Mouse (Mus musculus): ENCODE data around the gene Osbpl2. TPM values are rescaled to one million over a fixed set of nuclear protein-coding genes. Genes with fewer than 3 reads are reported as not detected.

Osbpl2 gene
- total and polyA plus RNA-seq, 3 experiments = 13.3 to 25.5 TPM; not detected in 1

GRCm38 (mm10) chr2:180198782-180199181 is 79.7 kb downstream of the Osbpl2 start:
- TF ChIP-seq NRF1 (IDR thresholded peaks at IDR 0.05; ENCODE audit: insufficient read depth, low read depth, low read length, poor library complexity, severe bottlenecking) (no peak), E2F4 (IDR thresholded peaks at IDR 0.05; ENCODE audit: borderline replicate concordance, low read depth, low read length) (no peak)
- no peak overlapping the region for H3K27ac ChIP-seq (ENCODE audit: control insufficient read depth, low read depth, low read length)
- H3K36me3 ChIP-seq (ENCODE audit: control insufficient read depth in 1 of 2, insufficient read depth in 2 of 2, low read length in 2 of 2) = no peaks in the 10 kb centered on the region
- H3K9me3 ChIP-seq (replicated peaks; ENCODE audit: insufficient read depth, low read length) = no peaks in the 10 kb centered on the region
- H3K4me1 ChIP-seq (ENCODE audit: control insufficient read depth in 1 of 2, insufficient read depth in 2 of 2, low read length in 2 of 2) = no peaks in the 10 kb centered on the region
- H3K79me2 ChIP-seq (ENCODE audit: control insufficient read depth, insufficient read depth, low read length, poor library complexity) = no peaks in the 10 kb centered on the region
- no peak overlapping the region for H3K4me3 ChIP-seq (ENCODE audit: control insufficient read depth in 1 of 2, insufficient read depth in 1 of 2, low read depth in 2 of 2, low read length in 2 of 2)
- H3K27me3 ChIP-seq (ENCODE audit: control insufficient read depth in 1 of 2, insufficient read depth in 2 of 2, low read length in 2 of 2) = no peaks in the 10 kb centered on the region
- no peak overlapping the region for H3K9ac ChIP-seq (ENCODE audit: control insufficient read depth, low read depth, low read length, poor library complexity, severe bottlenecking)
- DNase-seq (ENCODE audit: low read depth, low spot score) = no peak

GRCm38 (mm10) chr2:180200681-180201080 is 81.6 kb downstream of the Osbpl2 start:
- Histone ChIP-seq H3K4me1 (ENCODE audit: control insufficient read depth in 1 of 2, insufficient read depth in 2 of 2, low read length in 2 of 2) (no peaks in the 10 kb centered on the region), H3K9me3 (replicated peaks; ENCODE audit: insufficient read depth, low read length) (no peaks in the 10 kb centered on the region), H3K36me3 (ENCODE audit: control insufficient read depth in 1 of 2, insufficient read depth in 2 of 2, low read length in 2 of 2) (no peaks in the 10 kb centered on the region), H3K79me2 (ENCODE audit: control insufficient read depth, insufficient read depth, low read length, poor library complexity) (no peaks in the 10 kb centered on the region), H3K27me3 (ENCODE audit: control insufficient read depth in 1 of 2, insufficient read depth in 2 of 2, low read length in 2 of 2) (no peaks in the 10 kb centered on the region), H3K4me3 (ENCODE audit: control insufficient read depth in 1 of 2, insufficient read depth in 1 of 2, low read depth in 2 of 2, low read length in 2 of 2) (no peak overlapping the region), H3K27ac (ENCODE audit: control insufficient read depth, low read depth, low read length) (no peak overlapping the region), H3K9ac (ENCODE audit: control insufficient read depth, low read depth, low read length, poor library complexity, severe bottlenecking) (no peak overlapping the region)
- TF ChIP-seq TCF12 (IDR thresholded peaks at IDR 0.05; ENCODE audit: low read depth, low read length) = no peak
- no peak for TF ChIP-seq RCOR1 (IDR thresholded peaks at IDR 0.05; ENCODE audit: low read depth, low read length)
- no peak for TF ChIP-seq POLR2AphosphoS2 (IDR thresholded peaks at IDR 0.05; ENCODE audit: low read length)
- TF ChIP-seq MAZ (IDR thresholded peaks at IDR 0.05; ENCODE audit: low read depth, low read length) = no peak
- TF ChIP-seq MAX (IDR thresholded peaks at IDR 0.05; ENCODE audit: low read length) = no peak
- no peak for TF ChIP-seq ZC3H11A (IDR thresholded peaks at IDR 0.05; ENCODE audit: low read depth, low read length)
- TF ChIP-seq SMC3 (IDR thresholded peaks at IDR 0.05; ENCODE audit: low read depth, low read length) = no peak
- no peak for TF ChIP-seq USF2 (IDR thresholded peaks at IDR 0.05; ENCODE audit: borderline replicate concordance in 1 of 2, insufficient read depth in 1 of 2, low read depth in 1 of 2, low read length in 2 of 2)
- TF ChIP-seq E2F4 (IDR thresholded peaks at IDR 0.05; ENCODE audit: borderline replicate concordance, low read depth, low read length) = no peak
- no peak for TF ChIP-seq SIN3A (IDR thresholded peaks at IDR 0.05; ENCODE audit: low read length)
- no peak for TF ChIP-seq HCFC1 (IDR thresholded peaks at IDR 0.05; ENCODE audit: low read depth, low read length)
- TF ChIP-seq UBTF (IDR thresholded peaks at IDR 0.05; ENCODE audit: borderline replicate concordance, insufficient read depth, low read depth, low read length) = no peak
- no peak for TF ChIP-seq TAL1 (IDR thresholded peaks at IDR 0.05; ENCODE audit: low read length)
- no peak for TF ChIP-seq TBP (IDR thresholded peaks at IDR 0.05; ENCODE audit: low read depth, low read length)
- no peak for DNase-seq (ENCODE audit: low read depth, low spot score)

DNA sequence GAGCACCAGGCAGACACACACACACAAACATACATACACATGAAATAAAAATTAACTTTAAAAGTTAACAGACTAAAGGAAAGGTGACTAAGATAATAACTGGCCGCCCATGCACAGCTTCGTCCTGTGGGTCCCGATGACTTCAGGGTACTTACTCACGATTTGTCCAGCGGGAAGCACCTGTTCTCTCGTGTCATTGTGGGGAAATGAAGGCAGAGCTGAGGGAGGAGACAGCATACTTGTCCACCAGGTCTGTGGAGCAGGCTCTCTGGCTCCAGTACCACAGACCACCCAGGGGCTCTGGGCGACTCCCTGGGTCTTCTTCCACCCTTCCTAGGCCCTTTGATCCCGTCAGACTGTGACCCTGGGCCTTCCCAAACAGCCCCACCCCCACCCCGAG is 82.2 kb downstream of the Osbpl2 start:
- no peaks in the 10 kb centered on the region for H3K9me3 ChIP-seq (replicated peaks; ENCODE audit: insufficient read depth, low read length)
- DNase-seq (ENCODE audit: low read depth, low spot score) = no peak
- H3K27ac ChIP-seq (ENCODE audit: control insufficient read depth, low read depth, low read length) = no peak overlapping the region
- no peak for TF ChIP-seq TBP (IDR thresholded peaks at IDR 0.05; ENCODE audit: low read depth, low read length)
- no peaks in the 10 kb centered on the region for H3K36me3 ChIP-seq (ENCODE audit: control insufficient read depth in 1 of 2, insufficient read depth in 2 of 2, low read length in 2 of 2)
- H3K79me2 ChIP-seq (ENCODE audit: control insufficient read depth, insufficient read depth, low read length, poor library complexity) = no peaks in the 10 kb centered on the region
- H3K4me1 ChIP-seq (ENCODE audit: control insufficient read depth in 1 of 2, insufficient read depth in 2 of 2, low read length in 2 of 2) = no peaks in the 10 kb centered on the region
- H3K9ac ChIP-seq (ENCODE audit: control insufficient read depth, low read depth, low read length, poor library complexity, severe bottlenecking) = no peak overlapping the region
- no peaks in the 10 kb centered on the region for H3K27me3 ChIP-seq (ENCODE audit: control insufficient read depth in 1 of 2, insufficient read depth in 2 of 2, low read length in 2 of 2)
- no peak overlapping the region for H3K4me3 ChIP-seq (ENCODE audit: control insufficient read depth in 1 of 2, insufficient read depth in 1 of 2, low read depth in 2 of 2, low read length in 2 of 2)

Data from MEL (cell line).